Mouse (Mus musculus) leukemia stem cell, adult 10-12 weeks (primary cell): ENCODE data around the gene Col5a2. TPM values are rescaled to one million over a fixed set of nuclear protein-coding genes. Genes with fewer than 3 reads are reported as not detected.

Experiments used
- polyA plus RNA-seq: library from polyadenylated mRNA; stranded (reverse); fragments of >175 nt; gene quantifications from 2 replicates; pipeline ENCODE4 v1.2.3, GENCODE M21; 2012; ENCODE audit warnings: low replicate concordance

Col5a2 gene
- 0.30 and 0.97 TPM in 2 replicates for polyA plus RNA-seq

DNA sequence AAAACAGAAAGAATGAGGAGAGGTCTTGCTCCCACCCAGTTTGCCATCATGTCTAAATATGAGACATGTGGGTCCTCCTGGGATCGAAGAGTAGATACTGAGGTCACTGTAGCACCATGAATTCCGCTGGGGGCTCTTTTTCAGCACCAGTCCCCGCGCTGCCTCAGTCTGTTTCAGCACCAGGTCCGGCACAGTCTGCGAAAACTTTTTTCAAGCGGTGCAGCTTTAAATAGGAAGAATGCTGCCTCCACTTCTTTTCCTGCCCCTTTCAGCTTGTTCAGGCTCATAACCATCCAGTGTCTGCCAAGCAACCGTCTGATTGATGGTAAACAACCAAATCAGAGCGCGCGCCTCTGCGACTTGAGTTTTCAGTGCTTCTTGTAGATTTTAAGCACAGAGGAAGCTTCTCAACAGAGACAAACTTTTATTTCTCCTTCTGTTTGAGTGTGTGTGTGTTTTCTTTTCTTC lies at the start of gene Col5a2:
Gene Col5a2 (minus strand): TSS at position 418 of the 468 bp plus-strand sequence.

Other genes starting within 250 kb of the Col5a2 start
- 4.3 and 13.3 TPM in 2 replicates for gene Col3a1, start 191.7 kb downstream of the Col5a2 start, polyA plus RNA-seq